Mouse (Mus musculus) embryonic facial prominence, embryonic 15.5 days (tissue): ENCODE results near the gene Rad51c. TPM values are rescaled to one million over a fixed set of nuclear protein-coding genes. Genes with fewer than 3 reads are reported as not detected.
A peak's percentile ranks its signal among the peaks of the same experiment; 100 is the strongest.
"Not testable (repeated sequence)": the region's sequence is repeated elsewhere in the genome, so short reads cannot be mapped to it uniquely, and the experiment has no call there.

Experiments
- ATAC-seq: fragments of 200-750 bp; cut with Nextera tagmentation; 2 replicates; pipeline ENCODE4 v1.8.0; 2017; ENCODE audit warnings: low read depth, moderate TSS enrichment; ENCODE audit not compliant: insufficient number of reproducible peaks, low FRiP score, low TSS enrichment
- H3K27ac ChIP-seq: fragments of 300-500 bp; sonication (generic); replicated peaks from 2 replicates; pipeline ENCODE4 v1.5.1; 2015; ENCODE audit warnings: mild to moderate bottlenecking, inconsistent platforms
- H3K27me3 ChIP-seq: fragments of 300-500 bp; sonication (generic); 2 replicates; pipeline ENCODE4 v1.6.1; 2015; ENCODE audit warnings: inconsistent platforms
- H3K36me3 ChIP-seq: fragments of 300-500 bp; sonication (generic); 2 replicates; pipeline ENCODE4 v1.6.1; 2015; ENCODE audit warnings: mild to moderate bottlenecking, inconsistent platforms
- H3K4me1 ChIP-seq: fragments of 300-500 bp; sonication (generic); 2 replicates; pipeline ENCODE4 v1.6.1; 2015; ENCODE audit warnings: inconsistent platforms
- H3K4me2 ChIP-seq: fragments of 300-500 bp; sonication (generic); replicated peaks from 2 replicates; pipeline ENCODE4 v1.6.1; 2015; ENCODE audit warnings: mild to moderate bottlenecking, inconsistent platforms
- H3K4me3 ChIP-seq: fragments of 300-500 bp; sonication (generic); replicated peaks from 2 replicates; pipeline ENCODE4 v1.5.1; 2015; ENCODE audit warnings: mild to moderate bottlenecking, inconsistent platforms
- H3K9ac ChIP-seq: fragments of 300-500 bp; sonication (generic); 2 replicates; pipeline ENCODE4 v1.6.1; 2015; ENCODE audit warnings: inconsistent platforms
- H3K9me3 ChIP-seq: fragments of 300-500 bp; sonication (generic); replicated peaks from 2 replicates; pipeline ENCODE4 v1.6.1; 2016; ENCODE audit warnings: inconsistent platforms
- WGBS: fragments of 180-500 bp; shearing (Covaris S2); methylation state at CpG from one replicate; pipeline ENCODE4 v1.1.7; 2015; 5-methylcytosine and 5-hydroxymethylcytosine counted together
- polyA plus RNA-seq: library from polyadenylated mRNA; unstranded; fragments of >200 nt; fragmentation: Nextera tagmentation; extraction: Ambion mirVana; gene quantifications from 2 replicates; pipeline ENCODE4 v1.2.1, GENCODE M21; 2015

Gene Rad51c
- polyA plus RNA-seq, 1 experiment from 2014 or later, result 6.4 TPM

DNA sequence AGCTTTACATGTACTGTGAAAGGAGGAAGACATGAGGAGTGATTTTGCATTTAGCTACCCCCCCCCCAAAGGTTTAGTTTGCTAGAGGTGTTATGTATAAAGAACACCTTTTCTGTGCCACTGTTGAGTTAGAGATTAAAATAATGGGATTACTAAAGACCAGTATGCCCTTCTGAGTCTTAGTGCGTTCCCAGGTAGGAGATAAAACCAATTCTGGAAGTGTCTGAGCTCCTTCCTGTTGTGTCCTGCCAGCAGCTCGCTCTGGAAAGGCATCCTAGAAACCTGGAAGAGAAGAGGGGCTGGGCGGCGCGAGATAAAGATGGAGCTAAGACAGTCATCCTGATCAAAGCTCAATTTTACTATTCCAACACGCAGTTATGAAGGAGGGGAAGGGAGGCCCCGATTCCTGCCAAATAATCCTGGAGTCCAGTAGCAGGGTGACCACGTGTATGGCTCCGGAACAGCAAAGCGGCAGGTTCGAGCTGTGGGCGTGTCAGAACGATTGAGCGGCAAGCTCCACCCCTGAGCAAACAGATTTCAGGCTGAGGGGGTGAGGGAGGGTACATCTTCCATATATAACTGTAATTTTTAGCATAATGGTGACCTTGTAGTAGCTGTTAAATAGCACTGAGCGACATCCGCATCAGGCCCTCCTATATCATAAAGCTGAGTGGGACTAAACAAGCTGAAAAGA is 40.1 kb upstream of the Rad51c start:
- Histone ChIP-seq H3K4me2 (peak overlapping the region; percentile 24), H3K9ac (no peak overlapping the region)

DNA sequence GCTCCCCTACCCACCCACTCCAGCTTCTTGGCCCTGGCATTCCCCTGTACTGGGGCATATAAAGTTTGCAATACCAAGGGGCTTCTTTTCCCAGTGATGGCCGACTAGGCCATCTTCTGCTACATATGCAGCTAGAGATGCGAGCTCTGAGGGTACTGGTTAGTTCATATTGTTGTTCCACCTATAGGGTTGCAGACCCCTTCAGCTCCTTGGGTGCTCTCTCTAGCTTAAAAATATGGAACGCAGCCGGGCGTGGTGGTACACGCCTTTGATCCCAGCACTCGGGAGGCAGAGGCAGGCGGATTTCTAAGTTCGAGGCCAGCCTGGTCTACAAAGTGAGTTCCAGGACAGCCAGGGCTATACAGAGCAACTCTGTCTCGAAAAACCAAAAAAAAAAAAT is 39.3 kb upstream of the Rad51c start:
- ATAC-seq, H3K4me1 ChIP-seq, H3K4me2 ChIP-seq, H3K9ac ChIP-seq, H3K4me3 ChIP-seq, H3K36me3 ChIP-seq, H3K9me3 ChIP-seq, H3K27me3 ChIP-seq: not testable (repeated sequence)
- peak overlapping the region; percentile 74; the same call in 1 of the 2 replicates for H3K27ac ChIP-seq
- WGBS, result 67% methylated on average over 10 of the region's 10 CpGs

More for the DNA sequence above, 40.1 kb upstream of the Rad51c start:
- Histone ChIP-seq H3K27me3 (no peaks in the 10 kb centered on the region), H3K36me3 (no peaks in the 10 kb centered on the region), H3K27ac (0 out of 2 replicates have a peak overlapping the region, but pooled peaks have one; percentile 22), H3K9me3 (no peaks in the 10 kb centered on the region), H3K4me1 (0 out of 2 replicates have a peak, but pooled peaks cover 4% of the 10 kb centered on the region), H3K4me3 (no peak overlapping the region)
- 8% methylated on average over 16 of the region's 16 CpGs for WGBS
- ATAC-seq, result no peak

DNA sequence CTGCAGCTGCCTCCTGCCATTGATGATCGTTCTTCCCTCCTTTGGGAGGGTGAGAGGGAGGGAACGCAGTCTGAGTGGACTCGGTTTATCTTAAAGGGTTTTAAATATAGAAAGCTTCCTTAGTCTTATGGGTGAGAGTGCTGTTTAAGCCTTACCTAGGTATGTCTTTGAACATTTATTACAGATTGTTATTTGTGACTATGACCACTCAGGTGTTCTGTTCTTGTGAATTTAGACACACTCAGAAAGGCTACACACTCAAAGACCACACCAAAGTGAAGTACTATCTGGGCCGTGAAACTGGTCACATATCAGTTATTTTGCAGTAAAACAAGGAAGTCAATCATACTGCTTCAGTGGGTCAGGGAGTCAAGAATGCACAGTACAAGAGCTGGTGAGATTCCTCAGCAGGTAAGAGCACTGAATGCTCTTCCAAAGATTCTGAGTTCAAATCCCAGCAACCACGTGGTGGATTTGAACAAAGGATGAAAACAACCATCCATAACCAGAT is 38.7 kb upstream of the Rad51c start:
- Histone ChIP-seq H3K9ac (no peak overlapping the region), H3K4me1 (0 out of 2 replicates have a peak, but pooled peaks cover 4% of the 10 kb centered on the region), H3K9me3 (no peaks in the 10 kb centered on the region), H3K27me3 (no peaks in the 10 kb centered on the region), H3K4me3 (no peak overlapping the region), H3K36me3 (no peaks in the 10 kb centered on the region), H3K27ac (peak overlapping the region; percentile 74), H3K4me2 (no peak overlapping the region)
- peak; percentile 88 for ATAC-seq
- 0% methylated on average over 5 of the region's 5 CpGs for WGBS

DNA sequence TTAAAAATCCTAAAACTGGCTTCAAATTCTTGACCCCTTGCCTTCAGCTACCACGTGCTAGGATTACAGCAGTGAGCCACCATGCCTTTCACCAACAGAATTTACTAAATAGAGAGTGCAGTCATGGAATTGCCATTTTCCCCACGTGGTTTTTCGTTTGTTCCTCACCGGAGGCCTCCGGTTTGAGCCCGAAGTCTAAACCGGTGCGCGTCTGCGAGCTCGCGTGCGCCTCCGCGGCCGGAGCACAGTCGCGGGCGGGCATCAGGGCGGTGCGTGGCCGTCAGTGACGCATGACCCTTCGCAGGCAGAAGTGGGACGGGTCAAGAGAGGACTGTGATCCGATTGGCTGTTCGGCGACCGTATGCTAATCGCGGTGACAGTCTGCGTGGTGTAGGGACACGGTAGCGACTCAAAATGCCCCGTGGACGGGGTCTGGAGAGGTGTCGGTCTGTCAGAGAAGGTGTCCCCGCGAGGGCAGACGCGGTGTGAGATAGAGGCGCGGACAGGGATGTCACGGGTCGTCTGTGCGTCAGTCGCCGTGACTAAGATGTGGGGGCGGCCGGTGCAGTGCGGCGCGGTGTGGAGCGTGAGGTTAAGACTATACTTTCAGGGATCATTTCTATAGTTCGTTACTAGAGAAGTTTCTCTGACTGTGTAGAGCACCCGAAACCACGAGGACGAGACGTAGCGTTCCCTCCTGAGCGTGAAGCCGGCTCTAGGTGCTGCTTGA is 38.1 kb upstream of the Rad51c start:
- H3K36me3 ChIP-seq, H3K9ac ChIP-seq, H3K9me3 ChIP-seq, H3K27me3 ChIP-seq, H3K4me1 ChIP-seq: not testable (repeated sequence)
- Histone ChIP-seq H3K4me2 (peak overlapping the region; percentile 68), H3K4me3 (peak overlapping the region; percentile 39), H3K27ac (peak overlapping the region; percentile 87)
- ATAC-seq, result peak; percentile 97
- WGBS, result under 1% methylated on average over 32 of the region's 62 CpGs

DNA sequence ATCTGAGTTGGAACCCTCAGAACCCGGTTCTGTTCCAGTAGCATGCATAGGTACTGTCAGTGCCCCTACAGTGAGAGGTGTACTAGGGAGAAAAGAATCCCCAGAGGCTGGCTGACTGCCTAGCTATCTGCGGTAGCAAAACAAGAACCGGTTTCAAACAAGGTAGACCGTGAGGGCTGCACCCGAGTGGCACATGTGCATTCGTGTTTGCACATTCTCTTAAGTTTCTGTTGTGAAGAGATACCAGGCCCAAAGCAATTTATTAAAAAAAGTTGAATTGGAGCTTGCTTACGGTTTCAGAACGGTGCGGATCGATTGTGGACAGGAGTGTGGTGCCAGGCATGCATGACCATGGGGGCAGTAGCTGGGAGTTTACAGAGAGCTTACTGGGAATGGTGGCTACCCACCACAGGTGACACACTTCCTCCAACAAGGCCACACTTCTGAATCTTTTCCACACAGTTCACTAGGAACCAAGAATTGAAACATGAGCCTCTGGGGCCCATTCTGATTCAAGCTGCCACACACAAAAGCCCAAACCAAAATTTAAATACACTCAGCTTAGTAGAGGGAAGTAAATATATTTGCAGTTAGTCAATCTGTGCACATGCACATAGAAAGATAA is 35.2 kb upstream of the Rad51c start:
- H3K9ac ChIP-seq, result no peak overlapping the region
- H3K4me1 ChIP-seq, result 0 out of 2 replicates have a peak, but pooled peaks cover 2% of the 10 kb centered on the region
- WGBS, result 74% methylated on average over 10 of the region's 10 CpGs
- H3K36me3 ChIP-seq, result no peaks in the 10 kb centered on the region
- no peak for ATAC-seq
- H3K4me2 ChIP-seq, result no peak overlapping the region
- no peaks in the 10 kb centered on the region for H3K9me3 ChIP-seq
- no peak overlapping the region for H3K27ac ChIP-seq
- no peak overlapping the region for H3K4me3 ChIP-seq
- H3K27me3 ChIP-seq, result no peaks in the 10 kb centered on the region

DNA sequence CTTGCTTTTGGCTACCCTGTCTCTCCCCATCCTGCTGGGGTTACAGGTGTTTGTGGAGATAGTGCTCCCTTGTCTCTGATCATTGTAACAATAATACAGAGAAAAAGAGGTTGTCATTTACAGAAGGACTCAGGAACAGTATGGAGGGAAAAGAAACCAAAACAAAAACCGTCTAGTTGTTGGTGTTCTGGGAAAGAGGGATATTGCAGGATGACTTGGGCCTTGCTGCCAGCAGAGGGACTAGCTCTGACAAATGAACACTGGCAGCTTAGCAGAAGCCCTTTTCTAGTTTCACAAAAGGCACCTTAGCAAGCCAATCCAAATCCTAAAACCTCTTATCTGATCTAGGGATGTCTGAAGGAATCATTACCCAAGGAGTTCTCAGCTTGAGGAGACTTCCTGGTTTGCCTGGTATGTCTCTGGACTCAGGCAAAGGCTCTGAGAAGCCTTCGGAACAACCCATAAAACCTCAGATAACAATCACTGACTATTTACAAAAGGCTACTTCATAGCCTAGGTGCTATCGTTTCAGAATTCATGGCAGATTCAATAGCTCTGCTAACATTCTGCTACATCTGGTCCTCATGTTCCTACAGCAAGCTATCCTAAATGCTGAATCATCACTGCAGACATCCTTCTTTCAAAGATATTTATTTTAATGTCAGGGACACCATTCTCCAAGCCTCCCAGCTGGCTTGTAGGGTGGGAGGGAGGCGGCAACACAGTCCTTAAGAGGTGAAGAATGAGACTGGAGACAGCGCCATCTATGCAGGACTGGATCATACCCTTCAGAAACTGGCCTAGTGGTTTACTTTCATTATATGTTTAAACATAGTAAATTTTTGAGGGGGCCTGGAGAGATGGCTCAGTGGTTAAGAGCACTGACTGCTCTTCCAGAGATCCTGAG is 31.8 kb upstream of the Rad51c start:
- no peaks in the 10 kb centered on the region for H3K36me3 ChIP-seq
- H3K4me1 ChIP-seq, result no peaks in the 10 kb centered on the region
- 59% methylated on average over 5 of the region's 5 CpGs for WGBS
- no peaks in the 10 kb centered on the region for H3K9me3 ChIP-seq
- no peak overlapping the region for H3K4me2 ChIP-seq
- no peak overlapping the region for H3K4me3 ChIP-seq
- H3K27me3 ChIP-seq, result no peaks in the 10 kb centered on the region
- no peak overlapping the region for H3K9ac ChIP-seq
- ATAC-seq, result no peak
- no peak overlapping the region for H3K27ac ChIP-seq

DNA sequence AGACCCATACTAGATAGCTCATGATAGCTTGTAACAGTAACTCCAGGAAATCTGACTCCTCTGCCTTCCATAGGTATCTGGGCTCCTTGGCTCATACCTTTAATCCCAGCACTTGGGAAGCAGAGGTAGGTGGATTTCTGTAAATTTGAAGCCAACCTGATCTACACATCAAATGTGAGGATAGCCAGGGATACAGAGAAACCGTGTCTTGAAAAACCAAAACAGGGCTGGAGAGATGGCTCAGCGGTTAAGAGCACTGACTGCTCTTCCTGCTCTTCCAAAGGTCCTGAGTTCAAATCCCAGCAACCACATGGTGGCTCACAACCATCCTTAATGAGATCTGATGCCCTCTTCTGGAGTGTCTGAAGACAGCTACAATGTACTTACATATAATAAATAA is 30.4 kb upstream of the Rad51c start:
- not testable (repeated sequence) for H3K36me3 ChIP-seq, H3K27me3 ChIP-seq, H3K4me2 ChIP-seq, ATAC-seq, H3K4me3 ChIP-seq, H3K9me3 ChIP-seq, H3K9ac ChIP-seq, H3K4me1 ChIP-seq, H3K27ac ChIP-seq
- WGBS, result 93% methylated on average over 2 of the region's 2 CpGs

DNA sequence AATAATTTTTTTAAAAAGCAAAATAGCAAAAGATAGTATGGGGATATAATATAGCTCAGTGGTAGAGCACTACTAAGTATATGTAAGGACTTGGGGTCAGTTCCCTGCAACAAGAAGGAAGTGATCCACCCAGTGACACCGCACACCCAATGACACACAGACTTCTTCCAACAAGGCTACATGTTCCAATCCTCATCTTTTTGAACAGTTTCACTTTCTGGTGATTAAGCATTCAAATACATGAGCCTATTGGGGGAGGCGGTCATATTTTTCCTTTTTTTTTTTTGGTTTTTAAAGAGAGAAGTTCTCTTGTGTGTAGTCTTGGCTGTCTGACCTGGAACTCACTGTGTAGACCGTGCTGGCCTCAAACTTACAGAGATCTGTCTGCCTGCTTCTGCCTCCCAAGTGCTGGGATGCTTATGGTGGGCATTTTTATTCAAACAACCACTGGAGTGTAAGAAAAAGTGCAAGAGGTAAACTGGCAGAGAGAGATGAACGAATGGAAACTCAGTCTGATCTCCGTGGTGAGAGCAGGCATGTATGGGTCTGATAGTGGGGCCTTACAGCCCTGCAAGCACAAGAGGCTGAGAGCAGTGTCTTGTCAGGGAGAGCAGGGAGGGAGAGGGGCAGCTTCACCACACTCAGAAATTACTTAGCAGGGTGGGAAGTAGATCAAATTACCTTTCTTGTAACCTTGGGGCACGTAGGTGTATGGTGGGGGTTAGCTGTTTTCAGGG is 28.3 kb upstream of the Rad51c start:
- Histone ChIP-seq H3K9me3 (no peaks in the 10 kb centered on the region), H3K4me3 (no peak overlapping the region), H3K27ac (no peak overlapping the region), H3K4me1 (no peaks in the 10 kb centered on the region), H3K36me3 (no peaks in the 10 kb centered on the region), H3K4me2 (no peak overlapping the region), H3K27me3 (no peaks in the 10 kb centered on the region), H3K9ac (no peak overlapping the region)
- WGBS, result 41% methylated on average over 6 of the region's 6 CpGs
- no peak for ATAC-seq

DNA sequence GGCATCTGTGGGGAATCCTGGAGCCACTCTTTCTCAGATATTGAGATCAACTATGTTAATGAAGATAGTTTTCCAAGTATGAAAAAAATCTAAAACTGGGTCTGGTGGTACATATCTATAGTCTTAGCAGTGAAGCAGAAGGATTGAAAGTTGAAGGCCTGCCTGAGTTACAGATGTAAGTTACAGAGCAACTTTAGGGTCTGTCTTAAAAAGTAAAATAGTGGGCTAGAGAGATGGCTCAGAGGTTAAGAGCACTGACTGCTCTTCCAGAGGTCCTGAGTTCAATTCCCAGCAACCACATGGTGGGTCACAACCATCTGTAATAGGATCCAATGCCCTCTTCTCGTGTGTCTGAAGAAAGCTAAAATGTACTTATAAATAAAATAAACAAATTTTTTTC is 27.7 kb upstream of the Rad51c start:
- Histone ChIP-seq H3K9me3 (no peaks in the 10 kb centered on the region), H3K4me3 (no peak overlapping the region), H3K4me2 (no peak overlapping the region), H3K4me1 (no peaks in the 10 kb centered on the region), H3K9ac (no peak overlapping the region), H3K27ac (no peak overlapping the region), H3K36me3 (no peaks in the 10 kb centered on the region), H3K27me3 (no peaks in the 10 kb centered on the region)
- ATAC-seq, result no peak
- 65% methylated on average over 1 of the region's 1 CpGs for WGBS

DNA sequence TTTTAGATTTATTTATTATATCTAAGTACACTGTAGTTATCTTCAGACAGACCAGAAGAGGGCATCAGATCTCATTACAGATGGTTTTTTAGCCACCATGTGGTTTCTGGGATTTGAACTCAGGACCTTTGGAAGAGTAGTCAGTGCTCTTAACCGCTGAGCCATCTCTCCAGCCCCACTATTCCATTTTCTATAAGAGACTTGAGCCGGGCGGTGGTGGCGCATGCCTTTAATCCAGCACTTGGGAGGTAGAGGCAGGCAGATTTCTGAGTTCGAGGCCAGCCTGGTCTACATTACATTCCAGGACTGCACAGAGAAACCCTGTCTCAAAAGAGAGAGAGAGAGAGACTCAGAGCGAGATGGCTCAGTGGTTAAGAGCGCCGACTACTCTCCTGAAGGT is 27.1 kb upstream of the Rad51c start:
- ATAC-seq, H3K4me1 ChIP-seq, H3K9me3 ChIP-seq, H3K4me2 ChIP-seq, H3K27me3 ChIP-seq, H3K4me3 ChIP-seq, H3K36me3 ChIP-seq, H3K9ac ChIP-seq, H3K27ac ChIP-seq: not testable (repeated sequence)
- WGBS, result 92% methylated on average over 8 of the region's 8 CpGs
